Mouse (Mus musculus) c-Kit-positive CD71-positive TER-119-positive erythroid progenitor cells, embryonic 14.5 days (primary cell): Measurements from ENCODE around the gene Msrb2.

Source experiments
- DNase-seq: peaks from one replicate; pipeline ENCODE4 v3.0.0-alpha.2; 2013; ENCODE audit warnings: low spot score

Msrb2 gene

GRCm38 (mm10) chr2:19390411-19391143 is 19.3 kb downstream of the Msrb2 start:
- no peak for DNase-seq

GRCm38 (mm10) chr2:19391649-19392048 is 20.4 kb downstream of the Msrb2 start:
- DNase-seq = no peak

DNA sequence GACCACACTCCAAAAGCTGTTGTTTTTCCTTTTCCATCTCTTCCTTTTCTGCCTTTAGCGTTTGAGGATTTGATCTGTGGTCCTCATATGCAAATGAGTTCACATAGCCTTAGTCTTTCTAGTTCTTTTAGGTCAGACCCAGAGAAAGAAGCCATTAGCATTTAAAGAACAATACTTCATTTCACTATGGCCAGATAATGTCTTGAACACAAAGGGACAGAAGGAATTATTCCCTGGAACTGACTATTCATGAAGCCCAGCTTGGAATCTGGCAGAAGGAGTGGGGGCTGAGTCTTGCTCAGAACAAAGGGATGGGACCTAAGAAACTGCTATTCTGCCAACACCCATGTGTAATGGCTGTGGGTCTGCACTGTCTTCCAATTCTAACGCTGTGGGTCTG is 21.6 kb downstream of the Msrb2 start:
- no peak for DNase-seq

- DNase-seq = no peak
Measured at GRCm38 (mm10) chr2:19405409-19405808, 34.2 kb downstream of the Msrb2 start.

- DNase-seq = no peak
Measured at GRCm38 (mm10) chr2:19406531-19406930, 35.3 kb downstream of the Msrb2 start.

DNA sequence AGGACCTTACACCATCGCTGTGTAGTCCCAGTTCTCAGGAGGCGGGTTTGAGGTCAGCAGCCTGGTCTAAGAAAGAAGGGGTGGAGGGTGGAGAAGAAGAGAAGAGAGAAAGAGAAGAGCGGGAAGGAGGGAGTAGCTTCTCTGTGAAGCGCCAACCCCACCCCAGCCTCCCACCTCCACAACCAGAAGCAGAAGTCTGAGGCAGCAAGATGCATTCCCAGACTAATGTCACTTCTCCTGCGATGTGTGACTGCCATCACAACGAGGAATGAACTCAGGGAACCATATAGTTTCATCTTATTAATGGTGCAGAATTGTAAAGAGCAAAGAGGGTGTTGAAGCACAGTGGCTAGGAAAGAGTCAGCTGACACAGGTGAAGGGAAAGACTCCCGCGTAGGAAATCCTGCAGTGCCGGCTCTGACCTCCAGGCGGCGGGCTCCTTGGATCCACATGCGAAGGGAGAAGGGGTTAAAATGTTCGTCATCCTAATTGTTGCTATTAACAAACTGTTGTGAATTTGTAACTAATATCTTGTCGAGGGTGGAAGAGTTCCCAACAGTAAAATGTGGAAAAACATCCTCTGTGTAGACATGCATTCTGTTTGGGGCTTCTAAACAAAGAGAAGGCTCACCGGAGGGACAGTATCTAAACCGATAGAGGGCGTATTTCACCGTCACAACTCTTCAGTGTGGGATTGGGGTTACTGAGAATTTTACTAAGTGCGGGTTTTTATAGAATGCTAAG is 43.2 kb downstream of the Msrb2 start:
- peak; percentile 59 for DNase-seq

DNA sequence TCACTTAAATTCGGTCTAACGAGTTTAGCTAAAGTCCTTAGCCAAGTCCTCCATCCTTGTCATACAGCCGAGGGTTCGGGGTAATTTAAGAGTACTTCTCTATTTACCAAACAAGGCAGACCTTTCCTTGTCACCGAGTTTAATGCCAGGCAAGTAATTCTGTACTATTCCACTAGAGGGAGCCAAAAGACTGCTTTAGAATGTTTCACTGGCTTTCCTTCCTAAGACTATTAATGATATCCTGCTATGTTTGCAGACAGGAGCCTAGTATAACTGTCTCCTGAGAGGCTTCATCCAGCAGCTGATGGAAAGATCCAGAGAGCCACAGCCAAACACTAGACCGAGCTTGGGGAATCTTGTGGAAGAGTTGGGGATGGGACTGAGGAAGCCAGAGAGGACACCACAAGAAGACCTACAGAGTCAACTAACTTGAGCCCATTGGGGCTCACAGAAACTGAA is 43.9 kb downstream of the Msrb2 start:
- peak; percentile 74 for DNase-seq

DNA sequence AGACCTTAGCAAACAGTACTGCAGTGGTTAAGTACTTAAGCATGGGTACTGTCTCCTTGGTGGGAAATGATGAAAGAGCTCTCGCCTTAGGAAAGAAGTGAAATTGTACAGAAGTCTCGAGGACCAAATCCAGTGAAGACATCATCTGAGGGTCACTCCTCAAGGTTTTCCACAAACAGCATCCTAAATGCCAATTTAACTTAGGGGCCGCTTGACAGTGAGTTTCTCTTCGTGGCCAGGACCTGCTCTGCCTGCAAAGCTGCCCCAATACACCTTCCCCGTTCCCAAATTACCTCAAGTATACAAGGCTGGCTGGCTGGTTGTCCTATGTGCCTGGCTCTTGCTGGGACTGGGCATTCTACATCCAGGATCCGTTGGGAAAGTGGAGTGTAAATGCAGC is 44.8 kb downstream of the Msrb2 start:
- no peak for DNase-seq

- no peak for DNase-seq
Measured at GRCm38 (mm10) chr2:19419686-19420345, 48.6 kb downstream of the Msrb2 start.

DNA sequence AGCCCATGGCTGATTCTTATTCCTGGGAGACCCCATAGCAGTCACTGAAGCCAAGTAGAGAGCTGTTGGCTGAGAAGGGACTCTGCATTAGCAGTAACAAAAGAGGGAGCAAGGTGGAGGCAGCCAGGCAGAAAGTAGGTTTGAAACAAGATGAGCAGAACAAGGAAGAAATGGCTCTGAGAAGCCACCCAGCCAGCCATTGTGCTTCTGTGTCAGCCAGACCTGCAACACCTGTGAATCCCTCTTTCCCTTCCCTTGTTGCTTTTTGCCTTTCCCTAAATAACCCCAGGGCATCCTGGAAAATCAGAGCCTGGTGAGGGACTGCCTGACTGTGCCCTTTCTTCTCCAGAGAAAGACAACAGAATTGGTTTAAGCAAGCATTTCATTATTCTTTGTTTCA is 51.0 kb downstream of the Msrb2 start:
- DNase-seq = no peak

DNA sequence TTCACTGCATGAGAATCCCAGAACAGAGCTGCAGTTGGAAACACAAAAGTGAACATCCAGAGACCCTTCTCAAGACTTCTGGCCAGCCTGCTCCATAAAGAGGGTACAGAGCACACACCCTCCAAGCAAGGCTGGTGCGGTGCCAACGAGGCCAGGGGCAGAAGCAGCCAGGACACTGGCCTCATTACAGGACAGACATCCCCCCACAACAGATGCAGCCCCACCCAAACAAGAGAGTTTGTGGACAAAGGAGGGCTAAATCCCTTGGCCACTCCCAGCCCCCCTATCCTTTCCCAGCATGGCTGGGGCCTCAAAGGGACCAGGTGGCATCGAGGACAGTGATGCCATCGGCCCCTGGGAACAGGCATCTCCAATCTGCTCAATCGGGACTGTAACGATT is 51.8 kb downstream of the Msrb2 start:
- DNase-seq = no peak

- peak; percentile 16 for DNase-seq
Measured at GRCm38 (mm10) chr2:19429031-19429430, 57.8 kb downstream of the Msrb2 start.

- DNase-seq = no peak
Measured at GRCm38 (mm10) chr2:19429691-19430690, 58.8 kb downstream of the Msrb2 start.

- no peak for DNase-seq
Measured at GRCm38 (mm10) chr2:19430746-19431145, 59.5 kb downstream of the Msrb2 start.

DNA sequence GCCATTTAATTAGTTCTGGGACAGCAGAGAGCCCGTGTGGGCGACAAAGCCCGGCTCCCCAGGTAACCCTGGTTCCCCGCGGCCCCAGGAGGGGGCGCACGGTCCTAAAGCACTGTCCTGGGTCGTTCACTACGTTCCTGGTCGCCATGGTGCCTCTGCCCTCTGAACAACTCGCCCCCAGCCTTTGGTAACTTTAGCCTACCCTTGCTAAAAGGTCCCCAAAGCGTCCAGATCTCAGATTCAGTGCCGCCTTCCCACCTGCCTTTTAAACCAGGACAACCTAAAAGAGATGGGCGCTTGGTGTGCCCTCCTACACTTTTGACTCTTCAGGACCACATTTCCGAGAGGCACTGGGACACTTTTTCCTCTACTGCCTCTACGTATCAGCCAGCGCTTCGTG is 59.9 kb downstream of the Msrb2 start:
- no peak for DNase-seq

DNA sequence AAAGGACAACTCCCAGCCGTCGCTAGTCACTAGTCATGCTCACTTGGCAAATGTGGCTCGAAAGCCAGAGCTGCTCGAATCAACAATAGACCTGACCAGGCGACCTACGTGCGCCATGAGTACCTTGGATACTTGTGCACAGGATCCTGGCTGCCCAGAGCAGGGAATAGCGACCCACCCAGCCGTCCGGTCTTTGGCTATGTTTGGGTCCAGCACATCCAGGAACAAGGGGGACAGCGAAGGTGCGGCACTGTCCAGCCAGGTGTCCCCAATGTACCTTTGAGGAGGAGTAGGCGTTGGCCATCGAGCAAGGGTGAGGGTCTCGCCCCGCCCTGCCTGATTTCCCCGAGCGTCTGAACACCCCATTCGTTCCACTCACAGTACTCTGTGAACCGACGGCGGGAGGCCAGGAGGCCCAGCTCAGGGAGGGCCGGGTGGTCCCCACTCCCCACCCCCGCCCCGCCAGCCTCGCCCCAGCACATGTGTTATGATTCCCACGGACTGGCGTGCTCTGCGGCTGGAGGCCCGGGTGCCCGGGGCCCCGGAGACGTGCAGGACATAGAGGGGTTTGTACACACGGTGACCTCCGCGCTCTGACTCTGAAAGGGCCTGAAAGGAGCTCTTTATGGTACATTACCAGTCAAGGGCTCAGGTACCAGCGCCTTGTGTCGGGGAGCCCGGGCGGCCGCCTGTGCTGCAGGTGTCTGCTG is 60.5 kb downstream of the Msrb2 start:
- no peak for DNase-seq

DNA sequence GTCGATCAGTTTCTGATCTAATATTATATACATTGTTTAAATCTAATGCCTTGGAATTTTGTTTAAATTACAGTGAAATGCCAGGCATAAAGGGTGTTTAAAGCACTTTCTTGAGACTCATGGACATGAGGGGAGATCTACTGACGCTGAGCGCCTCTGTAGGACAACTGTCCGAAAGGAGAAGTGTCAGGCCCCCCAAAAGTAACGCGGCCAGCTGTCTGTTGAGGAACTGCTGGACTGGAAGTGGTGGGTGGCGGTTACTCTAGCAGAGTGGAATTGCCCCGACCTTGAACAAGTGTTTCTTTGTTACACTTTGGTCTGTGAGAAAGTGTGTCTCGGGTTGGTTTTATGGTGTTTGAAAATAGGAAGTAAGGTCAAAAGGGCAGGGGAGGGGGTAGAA is 73.1 kb downstream of the Msrb2 start:
- no peak for DNase-seq
